Mouse (Mus musculus) CH12.LX (cell line): ENCODE data around the gene Nfia. TPM values are rescaled to one million over a fixed set of nuclear protein-coding genes. Genes with fewer than 3 reads are reported as not detected.

Experiments used
- DNase-seq: peaks from one replicate; pipeline ENCODE4 v3.0.0-alpha.2; 2013; ENCODE audit errors: extremely low read depth
- H3K27ac ChIP-seq: 2 replicates; pipeline ENCODE4 v1.5.1; 2012; ENCODE audit warnings: low read depth, mild to moderate bottlenecking, control low read depth, moderate library complexity; ENCODE audit not compliant: insufficient read depth
- H3K27me3 ChIP-seq: replicated peaks from 2 replicates; pipeline ENCODE3; 2012; ENCODE audit warnings: inconsistent platforms
- H3K36me3 ChIP-seq, 2 experiments: replicated peaks in 1 of 2; 2 replicates each; pipeline versions ENCODE3 to v1.6.1; 2012; ENCODE audit warnings: inconsistent platforms in 1 of 2, low read length in 1 of 2, mild to moderate bottlenecking in 1 of 2, mixed read lengths in 1 of 2, moderate library complexity in 1 of 2; ENCODE audit not compliant: control insufficient read depth in 1 of 2, insufficient read depth in 1 of 2
- H3K4me1 ChIP-seq, 2 experiments: 2 replicates each; pipeline ENCODE4 v1.6.1; 2012; ENCODE audit warnings: inconsistent platforms in 1 of 2, moderate library complexity in 1 of 2; ENCODE audit not compliant: insufficient read depth in 2 of 2, control insufficient read depth in 1 of 2
- H3K4me2 ChIP-seq: 2 replicates; pipeline ENCODE4 v1.6.1; 2012; ENCODE audit warnings: low read depth, mild to moderate bottlenecking, control low read depth; ENCODE audit not compliant: poor library complexity, insufficient read depth, severe bottlenecking
- H3K4me3 ChIP-seq, 3 experiments: fragments of 150-350 bp in 1 of 3; sonication (generic) in 1 of 3; replicated peaks in 1 of 3; 2 replicates each; pipeline versions ENCODE3 to v1.5.1; 2011 to 2012; ENCODE audit warnings: low read depth in 2 of 3, low read length in 2 of 3, mild to moderate bottlenecking in 2 of 3, moderate library complexity in 2 of 3, control low read depth in 1 of 3, improper control_type of control experiment in 1 of 3, inconsistent platforms in 1 of 3, mixed read lengths in 1 of 3; ENCODE audit not compliant: poor library complexity in 1 of 3
- H3K79me2 ChIP-seq: replicated peaks from 2 replicates; pipeline ENCODE4 v1.6.1; 2012; ENCODE audit warnings: mild to moderate bottlenecking, moderate library complexity; ENCODE audit not compliant: control insufficient read depth, poor library complexity, insufficient read depth, severe bottlenecking; ENCODE audit errors: extremely low read depth
- H3K9ac ChIP-seq: 2 replicates; pipeline ENCODE4 v1.6.1; 2012; ENCODE audit warnings: low read depth, mild to moderate bottlenecking, control low read depth, moderate library complexity; ENCODE audit not compliant: insufficient read depth
- H3K9me3 ChIP-seq: replicated peaks from 2 replicates; pipeline ENCODE3; 2012; ENCODE audit warnings: low read length, inconsistent platforms, mixed read lengths
- BHLHE40 ChIP-seq: IDR thresholded peaks from 2 replicates; pipeline ENCODE4 v1.6.1; 2011; ENCODE audit warnings: mild to moderate bottlenecking, low read depth, low read length, improper control_type of control experiment
- E2F4 ChIP-seq: IDR thresholded peaks from 2 replicates; pipeline ENCODE4 v1.6.1; 2011; ENCODE audit warnings: low read depth, low read length, improper control_type of control experiment; ENCODE audit not compliant: insufficient replicate concordance
- GABPA ChIP-seq: IDR thresholded peaks from 2 replicates; pipeline ENCODE4 v1.6.1; 2012; ENCODE audit warnings: low read depth, low read length, improper control_type of control experiment, inconsistent platforms; ENCODE audit not compliant: insufficient replicate concordance
- HCFC1 ChIP-seq: IDR thresholded peaks from 2 replicates; pipeline ENCODE4 v1.6.1; 2012; ENCODE audit warnings: low read depth, mild to moderate bottlenecking, inconsistent platforms, low read length, improper control_type of control experiment
- JUN ChIP-seq: IDR thresholded peaks from 2 replicates; pipeline ENCODE4 v1.6.1; 2011; ENCODE audit warnings: low read depth, mild to moderate bottlenecking, low read length, improper control_type of control experiment, moderate library complexity; ENCODE audit not compliant: insufficient read depth
- JUND ChIP-seq: conservative IDR thresholded peaks from 2 replicates; pipeline ENCODE4 v1.6.1; 2011; ENCODE audit warnings: low read depth, low read length, improper control_type of control experiment
- MAFK ChIP-seq: IDR thresholded peaks from 2 replicates; pipeline ENCODE4 v1.6.1; 2011; ENCODE audit warnings: low read length, improper control_type of control experiment; ENCODE audit not compliant: insufficient replicate concordance
- MAX ChIP-seq: IDR thresholded peaks from 2 replicates; pipeline ENCODE4 v1.6.1; 2011; ENCODE audit warnings: low read length, improper control_type of control experiment
- MAZ ChIP-seq: IDR thresholded peaks from 2 replicates; pipeline ENCODE4 v1.6.1; 2012; ENCODE audit warnings: low read depth, mild to moderate bottlenecking, inconsistent platforms, low read length, improper control_type of control experiment, moderate library complexity
- MXI1 ChIP-seq: IDR thresholded peaks from 2 replicates; pipeline ENCODE4 v1.6.1; 2011; ENCODE audit warnings: mild to moderate bottlenecking, low read depth, low read length, improper control_type of control experiment
- MYC ChIP-seq: IDR thresholded peaks from 2 replicates; pipeline ENCODE4 v1.6.1; 2011; ENCODE audit warnings: low read depth, mild to moderate bottlenecking, improper control_type of control experiment, low read length
- NELFE ChIP-seq: IDR thresholded peaks from 2 replicates; pipeline ENCODE4 v1.6.1; 2011; ENCODE audit warnings: low read depth, low read length, improper control_type of control experiment
- NRF1 ChIP-seq: IDR thresholded peaks from 2 replicates; pipeline ENCODE4 v1.6.1; 2014; ENCODE audit warnings: low read depth, mild to moderate bottlenecking, inconsistent platforms, low read length, improper control_type of control experiment, moderate library complexity
- POLR2A ChIP-seq: IDR thresholded peaks from 2 replicates; pipeline ENCODE4 v1.6.1; 2011; ENCODE audit warnings: low read depth, mild to moderate bottlenecking, improper control_type of control experiment, low read length
- POLR2AphosphoS2 ChIP-seq: IDR thresholded peaks from 2 replicates; pipeline ENCODE4 v1.6.1; 2011; ENCODE audit warnings: low read depth, low read length, improper control_type of control experiment
- SMC3 ChIP-seq: IDR thresholded peaks from 2 replicates; pipeline ENCODE4 v1.6.1; 2011; ENCODE audit warnings: low read depth, low read length, improper control_type of control experiment
- USF1 ChIP-seq: IDR thresholded peaks from 2 replicates; pipeline ENCODE4 v1.6.1; 2014; ENCODE audit warnings: low read depth, mild to moderate bottlenecking, inconsistent platforms, low read length, improper control_type of control experiment
- ZMIZ1 ChIP-seq: IDR thresholded peaks from 2 replicates; pipeline ENCODE4 v1.6.1; 2012; ENCODE audit warnings: low read depth, mild to moderate bottlenecking, inconsistent platforms, low read length, improper control_type of control experiment
- ZNF384 ChIP-seq: IDR thresholded peaks from 2 replicates; pipeline ENCODE4 v1.6.1; 2012; ENCODE audit warnings: low read depth, low read length, improper control_type of control experiment, inconsistent platforms
- dilution Hi-C: fragments of 300-500 bp; cut with MboI; formaldehyde crosslinking; loops from 2 replicates; pipeline ENCODE4 v1.14.3; 2020; ENCODE audit warnings: low sequenced_read_pairs; ENCODE audit not compliant: extremely low pct_unique_long_range_greater_than_20kb, extremely low pct_ligation_motif_present
- in situ Hi-C: fragments of 300-500 bp; cut with MboI; formaldehyde crosslinking; loops from 3 replicates; pipeline ENCODE4 v1.14.3; 2019; ENCODE audit warnings: low sequenced_read_pairs, low pct_ligation_motif_present, low pct_unique_long_range_greater_than_20kb, mixed read lengths
- polyA plus RNA-seq: library from polyadenylated mRNA; unstranded; fragments of >175 nt; gene quantifications from 2 replicates; pipeline ENCODE4 v1.2.1, GENCODE M21; 2012; ENCODE audit warnings: low read depth; ENCODE audit not compliant: insufficient read length
- total RNA-seq, 2 experiments: library from RNA; depleted of rRNA; stranded (reverse); fragments of 300-350 nt in 1 of 2; fragments of >200 nt in 1 of 2; gene quantifications; 2 replicates each; pipeline ENCODE4 v1.2.3; 2012 to 2014

Nfia gene
- total and polyA plus RNA-seq, 3 experiments: not detected

DNA sequence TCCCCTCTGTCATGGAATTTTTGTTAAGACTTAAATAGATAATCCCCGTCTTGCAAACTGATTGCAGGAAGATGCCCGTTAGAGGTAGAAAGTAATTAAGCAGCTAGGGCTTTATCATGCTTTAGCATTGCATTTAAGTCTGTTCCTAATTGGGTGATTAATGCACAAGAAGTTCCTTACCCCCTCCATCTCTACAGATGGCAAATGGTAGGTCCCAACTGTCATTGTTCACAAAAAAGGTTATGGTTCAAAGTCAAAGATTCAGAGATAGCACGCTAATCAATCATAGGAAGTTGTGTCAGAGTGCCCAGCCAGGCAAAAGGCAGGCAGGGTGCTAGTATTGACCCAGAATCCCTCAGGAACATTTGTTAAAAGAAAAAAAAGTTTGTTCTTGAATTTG, 31.3 kb downstream of the Nfia start:
- Histone ChIP-seq H3K79me2 (no peaks in the 10 kb centered on the region), H3K27me3 (no peaks in the 10 kb centered on the region), H3K9me3 (peaks cover 38% of the 10 kb centered on the region), H3K36me3 (no peaks in the 10 kb centered on the region), H3K4me1 (no peaks in the 10 kb centered on the region), H3K9ac (no peak overlapping the region), H3K4me3 (no peak overlapping the region), H3K27ac (no peak overlapping the region), H3K4me2 (no peak overlapping the region)
- dilution Hi-C loops: no loop called here
- no peak for DNase-seq
- in situ Hi-C loops: no loop called here
- no peak for TF ChIP-seq HCFC1
- TF ChIP-seq GABPA: no peak
- TF ChIP-seq MYC: no peak
- TF ChIP-seq USF1: no peak
- TF ChIP-seq MAZ: no peak
- TF ChIP-seq POLR2A: no peak
- TF ChIP-seq SMC3: no peak
- TF ChIP-seq BHLHE40: no peak
- TF ChIP-seq MAFK: no peak
- no peak for TF ChIP-seq POLR2AphosphoS2
- TF ChIP-seq ZNF384: no peak
- TF ChIP-seq MXI1: no peak
- TF ChIP-seq JUN: no peak
- TF ChIP-seq MAX: no peak

DNA sequence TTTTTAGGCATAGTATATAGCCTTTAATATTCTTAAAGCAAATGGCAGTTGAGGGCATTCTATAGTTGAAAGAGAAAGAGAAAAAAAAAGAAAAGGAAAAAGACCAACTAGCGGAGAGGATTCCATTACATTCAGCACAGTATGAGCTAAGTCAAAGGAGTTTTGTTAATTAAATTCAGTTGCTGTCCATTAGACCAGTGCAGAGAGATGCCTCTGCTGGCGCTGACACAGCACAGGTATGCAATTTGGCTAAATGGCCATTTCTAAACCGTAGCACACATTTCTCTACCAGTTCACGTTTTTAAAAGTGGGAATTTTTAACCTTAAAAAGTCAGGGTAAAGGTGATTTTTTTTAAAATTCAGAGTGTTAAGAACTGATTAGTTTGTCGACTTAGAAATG, 32.1 kb downstream of the Nfia start:
- no peaks in the 10 kb centered on the region for H3K27me3 ChIP-seq
- no peak overlapping the region for H3K4me2 ChIP-seq
- no peak for DNase-seq
- in situ Hi-C loops: no loop called here
- TF ChIP-seq SMC3 (no peak), MAFK (no peak)
- H3K79me2 ChIP-seq: no peaks in the 10 kb centered on the region
- H3K27ac ChIP-seq: no peak overlapping the region
- H3K36me3 ChIP-seq: no peaks in the 10 kb centered on the region
- dilution Hi-C loops: no loop called here
- peaks cover 45% of the 10 kb centered on the region for H3K9me3 ChIP-seq
- no peak overlapping the region for H3K4me3 ChIP-seq
- H3K9ac ChIP-seq: no peak overlapping the region
- no peaks in the 10 kb centered on the region for H3K4me1 ChIP-seq

DNA sequence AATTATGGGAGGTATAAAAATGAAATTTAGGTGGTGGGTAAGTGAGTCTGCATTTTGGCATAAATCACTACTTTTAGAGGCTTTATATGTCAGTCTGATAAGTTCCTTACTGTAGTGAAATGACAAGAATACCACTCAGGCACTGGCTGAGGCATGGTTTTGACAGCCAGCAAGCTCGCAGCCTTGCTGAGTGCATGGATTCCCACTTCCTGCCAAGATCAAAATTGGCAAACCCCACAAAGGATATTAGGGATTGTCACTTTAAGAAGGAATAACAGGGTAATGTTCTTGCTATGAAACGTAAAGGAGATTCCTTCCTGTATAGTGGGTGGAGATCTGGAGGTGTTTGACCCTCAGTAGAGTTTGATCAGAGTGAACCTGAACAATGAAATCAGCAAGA, 32.7 kb downstream of the Nfia start:
- Histone ChIP-seq H3K9me3 (peaks cover 44% of the 10 kb centered on the region), H3K27ac (no peak overlapping the region), H3K36me3 (no peaks in the 10 kb centered on the region), H3K4me1 (no peaks in the 10 kb centered on the region), H3K9ac (no peak overlapping the region), H3K4me3 (no peak overlapping the region), H3K79me2 (no peaks in the 10 kb centered on the region), H3K4me2 (no peak overlapping the region), H3K27me3 (no peaks in the 10 kb centered on the region)
- dilution Hi-C loops: no loop called here
- no peak for DNase-seq
- in situ Hi-C loops: no loop called here
- no peak for TF ChIP-seq JUND
- no peak for TF ChIP-seq BHLHE40
- no peak for TF ChIP-seq E2F4
- TF ChIP-seq NELFE: no peak
- TF ChIP-seq ZMIZ1: no peak
- no peak for TF ChIP-seq NRF1
